Mouse (Mus musculus) heart, embryonic 13.5 days (tissue): ENCODE measurements around the gene Olfr657. TPM values are rescaled to one million over a fixed set of nuclear protein-coding genes. Genes with fewer than 3 reads are reported as not detected.

Source experiments
- ATAC-seq: fragments of 200-750 bp; cut with Nextera tagmentation; 2 replicates; pipeline ENCODE4 v1.8.0; 2017; ENCODE audit warnings: moderate TSS enrichment; ENCODE audit not compliant: insufficient number of reproducible peaks, low FRiP score, low TSS enrichment; ENCODE audit errors: extremely low read depth
- H3K27ac ChIP-seq: fragments of 300-500 bp; sonication (generic); replicated peaks from 2 replicates; pipeline ENCODE4 v1.5.1; 2015; ENCODE audit warnings: moderate library complexity, mild to moderate bottlenecking, inconsistent platforms
- H3K27me3 ChIP-seq: fragments of 300-500 bp; sonication (generic); replicated peaks from 2 replicates; pipeline ENCODE4 v1.6.1; 2015; ENCODE audit warnings: mild to moderate bottlenecking, inconsistent platforms
- H3K36me3 ChIP-seq: fragments of 300-500 bp; sonication (generic); 2 replicates; pipeline ENCODE4 v1.6.1; 2015; ENCODE audit warnings: mild to moderate bottlenecking, inconsistent platforms
- H3K4me1 ChIP-seq: fragments of 300-500 bp; sonication (generic); 2 replicates; pipeline ENCODE4 v1.6.1; 2015; ENCODE audit warnings: inconsistent platforms
- H3K4me2 ChIP-seq: fragments of 300-500 bp; sonication (generic); 2 replicates; pipeline ENCODE4 v1.6.1; 2015; ENCODE audit warnings: inconsistent platforms, mild to moderate bottlenecking, moderate library complexity
- H3K4me3 ChIP-seq: fragments of 300-500 bp; sonication (generic); 2 replicates; pipeline ENCODE4 v1.5.1; 2015; ENCODE audit warnings: moderate library complexity, mild to moderate bottlenecking, inconsistent platforms
- H3K9ac ChIP-seq: fragments of 300-500 bp; sonication (generic); 2 replicates; pipeline ENCODE4 v1.6.1; 2015; ENCODE audit warnings: inconsistent platforms, mild to moderate bottlenecking, moderate library complexity
- H3K9me3 ChIP-seq: fragments of 300-500 bp; sonication (generic); 2 replicates; pipeline ENCODE4 v1.6.1; 2016; ENCODE audit warnings: inconsistent platforms
- WGBS: fragments of 180-500 bp; shearing (Covaris S2); methylation state at CpG from one replicate; pipeline ENCODE4 v1.1.7; 2015; ENCODE audit warnings: mixed read lengths; 5-methylcytosine and 5-hydroxymethylcytosine counted together
- polyA plus RNA-seq: library from polyadenylated mRNA; unstranded; fragments of >200 nt; fragmentation: Nextera tagmentation; extraction: Ambion mirVana; gene quantifications from 2 replicates; pipeline ENCODE4 v1.2.1, GENCODE M21; 2015

Gene Olfr657
- polyA plus RNA-seq, 1 experiment from 2014 or later, result not detected

- H3K4me2 ChIP-seq, result no peak within 1 kb of the TSS
- no peak for ATAC-seq
- no peak within 1 kb of the TSS for H3K4me3 ChIP-seq
- H3K9ac ChIP-seq, result no peak within 1 kb of the TSS
- H3K9me3 ChIP-seq, result no peaks in the 10 kb centered on the region
- H3K27me3 ChIP-seq, result no peaks in the 10 kb centered on the region
- no peaks in the 10 kb centered on the region for H3K36me3 ChIP-seq
- H3K27ac ChIP-seq, result no peak within 1 kb of the TSS
- 76% methylated on average over 2 of the region's 2 CpGs for WGBS
- H3K4me1 ChIP-seq, result no peaks in the 10 kb centered on the region
These were observed 61.6 kb downstream of the Olfr657 start, which contains the start of gene Olfr661 for GRCm38 (mm10) chr7:104686201-104686600. Olfr661 (plus strand) TSS chr7:104686501.

Other genes starting within 250 kb of the Olfr657 start
- gene Trim30c, start 224.0 kb upstream of the Olfr657 start, polyA plus RNA-seq, result 0.11 and 0.16 TPM in 2 replicates
- 1.0 TPM in 2 replicates for gene Trim30a, start 159.6 kb upstream of the Olfr657 start, polyA plus RNA-seq
- 0.21 and 0.47 TPM in 2 replicates for gene Trim30d, start 116.9 kb upstream of the Olfr657 start, polyA plus RNA-seq
- not detected in 2 replicates for gene Olfr651, start 74.7 kb upstream of the Olfr657 start, polyA plus RNA-seq
- gene Olfr652, start 63.9 kb upstream of the Olfr657 start, polyA plus RNA-seq, result not detected in 2 replicates
- gene Olfr653, start 47.5 kb upstream of the Olfr657 start, polyA plus RNA-seq, result not detected in 2 replicates
- not detected in 2 replicates for gene Olfr654, start 37.8 kb upstream of the Olfr657 start, polyA plus RNA-seq
- gene Olfr655, start 23.0 kb upstream of the Olfr657 start, polyA plus RNA-seq, result not detected in 2 replicates
- gene Olfr656, start 10.8 kb upstream of the Olfr657 start, polyA plus RNA-seq, result not detected in 2 replicates
- gene Olfr658, start 22.5 kb downstream of the Olfr657 start, polyA plus RNA-seq, result not detected in 2 replicates
- not detected in 2 replicates for gene Olfr659, start 42.0 kb downstream of the Olfr657 start, polyA plus RNA-seq
- gene Olfr661, start 61.7 kb downstream of the Olfr657 start, polyA plus RNA-seq, result not detected in 2 replicates
- not detected in 2 replicates for gene Usp17le, start 152.7 kb downstream of the Olfr657 start, polyA plus RNA-seq
- not detected in 2 replicates for gene Usp17lb, start 217.8 kb downstream of the Olfr657 start, polyA plus RNA-seq
- gene Usp17la, start 232.2 kb downstream of the Olfr657 start, polyA plus RNA-seq, result not detected in 2 replicates